ENCODE assay signal across 18 mouse cellular contexts in the genomic region with DNA sequence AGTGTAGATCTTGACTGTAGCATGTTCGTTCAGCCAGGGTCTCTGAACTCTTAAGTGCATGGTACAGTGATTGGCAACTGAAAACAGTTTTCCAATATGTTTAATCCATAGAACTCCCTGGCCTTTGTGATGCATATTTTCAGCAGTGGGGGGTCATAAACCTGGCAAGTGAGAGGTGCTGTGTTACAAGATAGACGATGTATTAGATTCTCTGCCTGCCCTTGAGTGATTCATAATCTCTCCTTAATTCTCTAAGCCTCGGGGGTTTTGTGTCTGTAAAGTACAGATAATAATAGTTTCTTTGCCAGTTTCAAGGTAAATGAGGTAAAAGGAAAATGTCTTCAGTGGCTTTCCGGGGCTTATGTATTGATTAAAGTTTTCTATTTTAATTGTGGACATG.
"Had no signal": no experiment of that assay in that cellular context is flagged by ENCODE, and none has a peak within 500 bp of the region (broad histone marks: within the 10 kb centered on the region; RNA-seq: fewer than 3 reads in every experiment).

No protein-coding gene starts in this region.

- H3K9ac ChIP-seq: liver, embryonic 13.5 days; neural tube, embryonic 12.5 days; neural tube, embryonic 15.5 days had no signal

- H3K4me2 ChIP-seq: liver, embryonic 13.5 days; neural tube, embryonic 12.5 days; neural tube, embryonic 15.5 days had no signal

- H3K9me3 ChIP-seq: liver, embryonic 13.5 days; megakaryocyte, embryonic 14.5 days; neural tube, embryonic 12.5 days; neural tube, embryonic 15.5 days had no signal

- H3K4me3 ChIP-seq: layer of hippocampus, adult 2 months; liver, embryonic 13.5 days; megakaryocyte, embryonic 14.5 days; neural tube, embryonic 12.5 days; neural tube, embryonic 15.5 days had no signal

- H3K27ac ChIP-seq: layer of hippocampus, adult 2 months; liver, embryonic 13.5 days; macrophage; neural tube, embryonic 12.5 days; neural tube, embryonic 15.5 days; stomach, postnatal 0 days had no signal

- H3K4me1 ChIP-seq: liver, embryonic 13.5 days; neural tube, embryonic 12.5 days; neural tube, embryonic 15.5 days had no signal

- DNase-seq: kidney, adult 2 months; kidney, postnatal 25 days; layer of hippocampus, adult 9-11 months; liver, embryonic 13.5 days; lung, adult 2 months; right cerebral cortex, adult 18-20 months; right cerebral cortex, postnatal 14 days; right cerebral cortex, postnatal 4 days; thymus, adult 2 months; thymus, postnatal 14 days; thymus, postnatal 4 days had no signal

- H3K27me3 ChIP-seq: liver, embryonic 13.5 days; megakaryocyte, embryonic 14.5 days; neural tube, embryonic 12.5 days; neural tube, embryonic 15.5 days had no signal

- H3K36me3 ChIP-seq: liver, embryonic 13.5 days; neural tube, embryonic 12.5 days; neural tube, embryonic 15.5 days had no signal

- ATAC-seq: intestine, postnatal 0 days had no signal
